Mouse (Mus musculus): ENCODE measurements around the gene Atf6b.

The Atf6b gene

GRCm38 (mm10) chr17:34645256-34645829, 1.6 kb upstream of the Atf6b start:
- intact Hi-C loops (cut with DNase I): no loop called here

- intact Hi-C loops (cut with DNase I): no loop called here
These were observed 975 bp upstream of the Atf6b start for GRCm38 (mm10) chr17:34645831-34646511.

GRCm38 (mm10) chr17:34648141-34648890, 1.4 kb downstream of the Atf6b start:
- intact Hi-C loops (cut with DNase I): no loop called here

GRCm38 (mm10) chr17:34649106-34649864, 2.3 kb downstream of the Atf6b start:
- intact Hi-C loops (cut with DNase I): loop anchor here (1.0 kb wide), 1 partner anchor 29 kb away; no protein-coding TSS in a partner anchor

GRCm38 (mm10) chr17:34650781-34651180, 3.8 kb downstream of the Atf6b start:
- intact Hi-C loops (cut with DNase I): loop anchor here (5.0 kb wide), 1 partner anchor 33 kb away; the partner anchor contains the start of gene Egfl8

GRCm38 (mm10) chr17:34651507-34652221, 4.7 kb downstream of the Atf6b start:
- intact Hi-C loops (cut with DNase I): loop anchor here (2.0 to 5.0 kb wide), 2 partner anchors 34 to 61 kb away; partner anchors contain the start of gene Egfl8

GRCm38 (mm10) chr17:34652546-34652945, 5.6 kb downstream of the Atf6b start:
- intact Hi-C loops (cut with DNase I): loop anchor here (2.0 to 5.0 kb wide), 2 partner anchors 35 to 60 kb away; partner anchors contain the start of gene Egfl8

- intact Hi-C loops (cut with DNase I): loop anchor here (2.0 to 5.0 kb wide), 2 partner anchors 36 to 60 kb away; partner anchors contain the start of gene Egfl8
These were observed 6.0 kb downstream of the Atf6b start for GRCm38 (mm10) chr17:34652985-34653384.

- intact Hi-C loops (cut with DNase I): loop anchor here (2.0 to 5.0 kb wide), 2 partner anchors 37 to 59 kb away; partner anchors contain the start of gene Egfl8
These were observed 6.9 kb downstream of the Atf6b start for GRCm38 (mm10) chr17:34653746-34654285.

GRCm38 (mm10) chr17:34654392-34654791, 7.4 kb downstream of the Atf6b start:
- intact Hi-C loops (cut with DNase I): loop anchor here (5.0 kb wide), 1 partner anchor 37 kb away; the partner anchor contains the start of gene Egfl8

- intact Hi-C loops (cut with DNase I): no loop called here
These were observed 8.2 kb downstream of the Atf6b start for GRCm38 (mm10) chr17:34655160-34655559.

GRCm38 (mm10) chr17:34655581-34655991, 8.6 kb downstream of the Atf6b start:
- intact Hi-C loops (cut with DNase I): no loop called here

- intact Hi-C loops (cut with DNase I): no loop called here
These were observed 9.7 kb downstream of the Atf6b start for GRCm38 (mm10) chr17:34656666-34657065.

GRCm38 (mm10) chr17:34657271-34657670, 10.3 kb downstream of the Atf6b start:
- intact Hi-C loops (cut with DNase I): no loop called here

- intact Hi-C loops (cut with DNase I): no loop called here
These were observed 11.2 kb downstream of the Atf6b start for GRCm38 (mm10) chr17:34658145-34658544.

- intact Hi-C loops (cut with DNase I): no loop called here
These were observed 11.6 kb downstream of the Atf6b start for GRCm38 (mm10) chr17:34658591-34658990.

- intact Hi-C loops (cut with DNase I): no loop called here
These were observed 12.4 kb downstream of the Atf6b start for GRCm38 (mm10) chr17:34659181-34659896.

GRCm38 (mm10) chr17:34659897-34660214, 12.9 kb downstream of the Atf6b start:
- intact Hi-C loops (cut with DNase I): no loop called here

GRCm38 (mm10) chr17:34660259-34660820, 13.4 kb downstream of the Atf6b start:
- intact Hi-C loops (cut with DNase I): no loop called here
